Mouse (Mus musculus) brain, embryonic 14.5 days (tissue): ENCODE data around the gene Uaca. TPM values are rescaled to one million over a fixed set of nuclear protein-coding genes. Genes with fewer than 3 reads are reported as not detected.
A peak's percentile ranks its signal among the peaks of the same experiment; 100 is the strongest.

Source experiments
- DNase-seq: peaks from one replicate; pipeline ENCODE4 v3.0.0-alpha.2; 2011; ENCODE audit warnings: low read depth
- CTCF ChIP-seq: fragments of 200-500 bp; IDR thresholded peaks from 2 replicates; pipeline ENCODE4 v1.5.1; 2012; ENCODE audit warnings: inconsistent platforms, mild to moderate bottlenecking, moderate library complexity, borderline replicate concordance; ENCODE audit not compliant: insufficient read depth, insufficient read length; ENCODE audit errors: extremely low read depth
- POLR2A ChIP-seq: fragments of 200-500 bp; IDR thresholded peaks from 2 replicates; pipeline ENCODE4 v1.6.1; 2012; ENCODE audit warnings: mild to moderate bottlenecking, inconsistent platforms, borderline replicate concordance; ENCODE audit not compliant: poor library complexity, insufficient read depth, insufficient read length, severe bottlenecking; ENCODE audit errors: extremely low read depth
- polyA plus RNA-seq: library from polyadenylated mRNA; depleted of rRNA; stranded (reverse); fragments of >200 nt; gene quantifications from 2 replicates; pipeline ENCODE4 v1.2.3, GENCODE M21; 2012

The Uaca gene
- polyA plus RNA-seq, 1 experiment = 18.2 TPM

GRCm38 (mm10) chr9:60822681-60823080 is 28.3 kb downstream of the Uaca start:
- TF ChIP-seq CTCF (no peak), POLR2A (no peak)
- DNase-seq = no peak

- TF ChIP-seq POLR2A (no peak), CTCF (no peak)
- no peak for DNase-seq
Measured at GRCm38 (mm10) chr9:60825506-60825905, 31.2 kb downstream of the Uaca start.

DNA sequence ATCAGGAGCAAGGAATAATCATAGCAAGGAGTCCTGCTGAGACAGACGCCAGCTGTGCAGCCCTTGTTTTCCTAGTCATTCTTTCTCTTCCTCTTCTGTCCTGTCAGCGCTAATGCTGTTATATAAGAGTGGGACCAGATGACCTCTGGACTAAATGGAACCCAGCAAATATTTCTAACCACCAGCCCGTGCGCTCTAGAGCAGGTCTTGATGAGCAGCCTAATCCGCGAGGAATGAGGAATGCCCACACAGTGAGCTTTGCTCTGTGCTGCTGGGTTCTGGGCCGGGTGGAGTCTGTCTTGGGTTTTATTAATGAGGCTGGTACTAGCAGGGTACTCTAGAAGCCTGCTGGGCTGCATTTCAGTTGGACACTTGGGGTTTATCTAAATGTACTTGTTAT is 32.4 kb downstream of the Uaca start:
- DNase-seq = no peak
- TF ChIP-seq CTCF (no peak), POLR2A (no peak)

DNA sequence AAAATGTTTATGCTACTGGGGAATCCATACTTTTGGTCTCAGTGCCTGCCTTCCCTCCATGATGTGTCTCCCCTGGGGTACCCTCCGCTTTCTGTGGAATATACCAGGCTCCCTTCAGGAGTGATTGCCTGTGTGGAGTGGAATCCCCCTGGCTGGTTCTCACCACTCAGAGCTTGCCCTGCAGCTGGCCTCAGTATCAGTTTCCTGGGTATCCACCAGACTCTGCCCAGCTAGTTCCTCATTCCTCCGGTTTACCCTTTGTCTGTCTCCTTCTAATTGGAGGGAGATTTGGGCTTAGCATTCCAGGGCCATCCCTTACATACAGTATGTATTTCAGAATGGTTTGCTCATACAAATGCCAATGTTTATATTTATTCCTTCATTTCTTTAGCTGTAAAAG is 33.9 kb downstream of the Uaca start:
- TF ChIP-seq POLR2A = no peak
- no peak for TF ChIP-seq CTCF
- DNase-seq = no peak

GRCm38 (mm10) chr9:60829610-60830009 is 35.3 kb downstream of the Uaca start:
- TF ChIP-seq POLR2A (no peak), CTCF (no peak)
- DNase-seq = no peak

GRCm38 (mm10) chr9:60830079-60830478 is 35.7 kb downstream of the Uaca start:
- TF ChIP-seq POLR2A (no peak), CTCF (no peak)
- no peak for DNase-seq

GRCm38 (mm10) chr9:60832233-60832632 is 37.9 kb downstream of the Uaca start:
- no peak for DNase-seq
- no peak for TF ChIP-seq CTCF
- TF ChIP-seq POLR2A = no peak

- no peak for DNase-seq
- no peak for TF ChIP-seq POLR2A
- no peak for TF ChIP-seq CTCF
Measured at GRCm38 (mm10) chr9:60836151-60836550, 41.8 kb downstream of the Uaca start.

GRCm38 (mm10) chr9:60837078-60837448 is 42.7 kb downstream of the Uaca start:
- TF ChIP-seq CTCF (no peak), POLR2A (no peak)
- DNase-seq = peak; percentile 49

- TF ChIP-seq CTCF (no peak), POLR2A (no peak)
- DNase-seq = peak; percentile 72
Measured at GRCm38 (mm10) chr9:60837449-60838141, 43.3 kb downstream of the Uaca start.

- no peak for TF ChIP-seq CTCF
- no peak for TF ChIP-seq POLR2A
- peak; percentile 34 for DNase-seq
Measured at GRCm38 (mm10) chr9:60838331-60838872, 44.1 kb downstream of the Uaca start.

DNA sequence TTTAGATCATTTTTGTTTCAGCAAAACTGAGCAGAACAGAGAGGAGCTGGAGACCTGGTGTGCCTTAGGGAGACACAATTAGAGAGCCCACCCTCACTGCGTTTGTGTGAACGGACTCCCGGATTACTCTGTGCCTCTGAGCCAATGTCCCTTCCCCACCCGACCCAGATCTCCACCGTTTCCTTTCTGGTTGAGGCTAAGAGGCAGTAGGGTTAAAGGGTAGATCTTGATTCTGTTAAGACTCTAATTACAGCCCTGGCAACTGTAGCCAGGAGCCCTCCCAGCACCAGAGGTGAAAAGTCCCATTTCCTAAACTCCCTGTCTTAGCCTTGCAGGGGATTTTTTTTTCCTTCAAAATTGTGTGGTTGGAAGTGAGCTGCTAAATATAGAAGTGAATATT is 47.1 kb downstream of the Uaca start:
- no peak for TF ChIP-seq CTCF
- TF ChIP-seq POLR2A = no peak
- no peak for DNase-seq

GRCm38 (mm10) chr9:60843415-60844076 is 49.2 kb downstream of the Uaca start:
- no peak for DNase-seq
- TF ChIP-seq CTCF = no peak
- TF ChIP-seq POLR2A = no peak
